Mouse (Mus musculus): Measurements from ENCODE around the gene Prdm5.

- TF ChIP-seq CTCF (IDR thresholded peaks at IDR 0.05; ENCODE audit: extremely low read depth, insufficient read length, insufficient replicate concordance, low read depth, low read length) (no peak), POLR2A (IDR thresholded peaks at IDR 0.05; ENCODE audit: low read depth, low read length) (no peak)
Observed at GRCm38 (mm10) chr6:65950492-65950891, 171.7 kb downstream of the Prdm5 start.
